In the genomic region with DNA sequence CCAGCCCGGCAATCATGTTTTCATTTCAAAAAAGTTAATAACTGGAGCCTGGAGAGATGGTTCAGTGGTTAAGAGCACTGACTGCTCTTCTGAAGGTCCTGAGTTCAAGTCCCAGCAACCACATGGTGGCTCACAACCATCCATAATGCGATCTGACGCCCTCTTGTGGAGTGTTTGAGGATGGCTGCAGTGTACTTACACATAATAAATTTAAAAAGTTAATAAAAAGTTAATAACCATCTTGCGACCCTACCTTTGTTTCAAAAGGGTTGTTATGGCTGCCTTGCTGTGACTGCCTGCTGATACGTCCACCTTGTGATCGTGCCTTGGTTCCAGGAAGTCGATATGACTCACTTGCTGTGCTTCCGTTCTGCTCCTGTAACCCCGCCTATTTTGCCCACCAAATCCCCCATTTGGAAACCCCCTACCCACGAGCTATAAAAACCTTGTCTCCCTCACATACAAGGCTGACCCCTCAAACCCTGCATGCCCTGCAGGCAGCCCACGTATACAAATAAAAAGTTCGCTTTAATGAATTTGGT, we compare ENCODE assay signal across 27 mouse cellular contexts. TPM values are rescaled to one million over a fixed set of nuclear protein-coding genes. Genes with fewer than 3 reads are reported as not detected.
DNase-seq lines count a peak whose midpoint lies in the region; ATAC-seq and TF ChIP-seq lines count a peak whose summit lies in the region.
"Had no signal": no experiment of that assay in that cellular context is flagged by ENCODE, and none has a peak within 500 bp of the region (broad histone marks: within the 10 kb centered on the region; RNA-seq: fewer than 3 reads in every experiment).

No protein-coding gene starts in this region.

- TF ChIP-seq EP300 in liver, embryonic 14.5 days (IDR thresholded peaks at IDR 0.05; ENCODE audit: low read depth) = no peak

- no peak for ATAC-seq in liver, embryonic 14.5 days (ENCODE audit: insufficient read depth)
- ATAC-seq: hindbrain, postnatal 0 days; intestine, postnatal 0 days; midbrain, embryonic 15.5 days had no signal

- H3K9ac ChIP-seq in liver, embryonic 14.5 days (replicated peaks) = no peak overlapping the region
- H3K9ac ChIP-seq: embryonic facial prominence, embryonic 12.5 days; forebrain, embryonic 12.5 days; lung, embryonic 15.5 days; midbrain, embryonic 15.5 days had no signal

- H3K4me1 ChIP-seq in liver, embryonic 14.5 days (replicated peaks; ENCODE audit: control insufficient read depth in 2 of 2, insufficient read depth in 2 of 2, low read length in 1 of 2) = peaks cover 7 to 11% of the 10 kb centered on the region in 2 experiments

- H3K27me3 ChIP-seq in liver, embryonic 14.5 days (ENCODE audit: control insufficient read depth, insufficient read depth, low read length) = no peaks in the 10 kb centered on the region
- H3K27me3 ChIP-seq: embryonic facial prominence, embryonic 12.5 days; lung, embryonic 15.5 days; midbrain, embryonic 15.5 days had no signal

- intact Hi-C loops in gastrocnemius, adult 2 months (cut with DNase I) = no loop called here

- TF ChIP-seq CTCF in gastrocnemius, adult 2 months (IDR thresholded peaks at IDR 0.05) = peak; percentile 15; the same call in 1 of the 2 replicates
- TF ChIP-seq CTCF in liver, embryonic 14.5 days (IDR thresholded peaks at IDR 0.05; ENCODE audit: low read depth) = peak; percentile 33

- peaks cover 10% of the 10 kb centered on the region for H3K36me3 ChIP-seq in liver, embryonic 14.5 days (replicated peaks; ENCODE audit: control insufficient read depth, insufficient read depth, low read depth)
- H3K36me3 ChIP-seq: midbrain, embryonic 15.5 days had no signal

- no peak overlapping the region for H3K4me2 ChIP-seq in liver, embryonic 14.5 days (ENCODE audit: low read depth)
- H3K4me2 ChIP-seq: embryonic facial prominence, embryonic 12.5 days; forebrain, embryonic 12.5 days; heart, embryonic 11.5 days; liver, embryonic 11.5 days; lung, embryonic 15.5 days; midbrain, embryonic 15.5 days had no signal

- H3K4me3 ChIP-seq in gastrocnemius, adult 2 months = no peak overlapping the region
- H3K4me3 ChIP-seq in liver, embryonic 14.5 days (ENCODE audit: insufficient read depth in 1 of 2, low read depth in 2 of 2, low read length in 2 of 2) = no peak overlapping the region
- H3K4me3 ChIP-seq: embryonic facial prominence, embryonic 12.5 days; forebrain, embryonic 12.5 days; lung, embryonic 15.5 days; midbrain, embryonic 15.5 days; myocyte had no signal

- H3K27ac ChIP-seq in gastrocnemius, adult 2 months = no peak overlapping the region
- no peak overlapping the region for H3K27ac ChIP-seq in liver, embryonic 14.5 days
- H3K27ac ChIP-seq: embryonic facial prominence, embryonic 12.5 days; forebrain, embryonic 12.5 days; hindbrain, postnatal 0 days; lung, embryonic 15.5 days; midbrain, embryonic 15.5 days had no signal

- no peaks in the 10 kb centered on the region for H3K9me3 ChIP-seq in liver, embryonic 14.5 days (ENCODE audit: control insufficient read depth, low read length)
- H3K9me3 ChIP-seq: embryonic facial prominence, embryonic 12.5 days; forebrain, embryonic 12.5 days; lung, embryonic 15.5 days; midbrain, embryonic 15.5 days had no signal

- DNase-seq in gastrocnemius, adult 2 months = no peak
- DNase-seq in gastrocnemius, postnatal 10 days = no peak
- no peak for DNase-seq in liver, embryonic 14.5 days (ENCODE audit: low read depth in 3 of 3, low spot score in 3 of 3)
- no peak for DNase-seq in liver
- DNase-seq in 416B (ENCODE audit: low read depth) = peak; percentile 46
- peak; percentile 68 for DNase-seq in induced T-regulatory cell, adult 2 months (ENCODE audit: low read depth)
- no peak for DNase-seq in retina, embryonic 14.5 days (ENCODE audit: low spot score)
- no peak for DNase-seq in spleen, postnatal 4 days (ENCODE audit: low spot score in 2 of 2)
- DNase-seq: adrenal gland, postnatal 14 days; cerebellum, adult 2 months; cerebellum, postnatal 25 days; kidney, postnatal 4 days; lung, postnatal 4 days had no signal

- WGBS in liver, embryonic 14.5 days (ENCODE audit: insufficient replicate concordance) = 57% methylated on average over 12 of the region's 12 CpGs

RNA-seq across cellular contexts. Expression of a gene that starts 3.0 kb away (rescaled TPM):
- total RNA-seq in gastrocnemius, adult 2 months (2021) = under 1 TPM; 0.11 to 0.18 TPM
- 10 to 100 TPM; 33.9 to 43.9 TPM for total RNA-seq in gastrocnemius, postnatal 10 days (2021)
- 57.7 and 108 TPM in 2 replicates for polyA plus RNA-seq in liver, embryonic 14.5 days (2012; rRNA removed)
- polyA plus RNA-seq in liver, embryonic 14.5 days (2014; fragmentation: Nextera tagmentation; extraction: Ambion mirVana) = 197 and 214 TPM in 2 replicates

RNA-seq across cellular contexts. Expression of a gene that starts 14.1 kb away (rescaled TPM):
- 10 to 100 TPM; 30.4 to 36.8 TPM for total RNA-seq in gastrocnemius, adult 2 months (2021)
- 100 to 1,000 TPM; 172 to 198 TPM for total RNA-seq in gastrocnemius, postnatal 10 days (2021)
- 60.6 and 71.4 TPM in 2 replicates for polyA plus RNA-seq in liver, embryonic 14.5 days (2012; rRNA removed)
- 115 and 123 TPM in 2 replicates for polyA plus RNA-seq in liver, embryonic 14.5 days (2014; fragmentation: Nextera tagmentation; extraction: Ambion mirVana)

RNA-seq across cellular contexts. Expression of a gene that starts 44.2 kb away (rescaled TPM):
- not detected for total RNA-seq in gastrocnemius, adult 2 months (2021)
- not detected for total RNA-seq in gastrocnemius, postnatal 10 days (2021)
- not detected in 2 replicates for polyA plus RNA-seq in liver, embryonic 14.5 days (2012; rRNA removed)
- polyA plus RNA-seq in liver, embryonic 14.5 days (2014; fragmentation: Nextera tagmentation; extraction: Ambion mirVana) = not detected in 2 replicates
- total RNA-seq: adrenal gland, postnatal 14 days; gastrocnemius, adult 18-20 months; megakaryocyte-erythroid progenitor cell, adult 5-6 weeks had no signal
- polyA plus RNA-seq: kidney, embryonic 14.5 days; limb, embryonic 11.5 days; stomach, embryonic 14.5 days had no signal

Comparison
In these comparisons a context has a peak if more than half of its experiments do, and no peak if none do; other contexts are left out.
1. RNA of a gene that starts 3.0 kb away (total RNA-seq): 33.9 to 43.9 TPM in gastrocnemius, postnatal 10 days; 0.11 to 0.18 TPM in gastrocnemius, adult 2 months; every median in the first group is over 10 times any median in the second.
2. RNA of a gene that starts 14.1 kb away (total RNA-seq): 172 to 198 TPM in gastrocnemius, postnatal 10 days; 30.4 to 36.8 TPM in gastrocnemius, adult 2 months; every median in the first group is over 4 times any median in the second.
3. DNase-seq: peak in 416B (single experiment) and induced T-regulatory cell, adult 2 months (single experiment); none in gastrocnemius, adult 2 months (single experiment), gastrocnemius, postnatal 10 days (single experiment), liver, embryonic 14.5 days (0 of 3), liver (single experiment), retina, embryonic 14.5 days (single experiment) and spleen, postnatal 4 days (0 of 2).